15 mouse cellular contexts compared by ENCODE assay signal in the genomic region with DNA sequence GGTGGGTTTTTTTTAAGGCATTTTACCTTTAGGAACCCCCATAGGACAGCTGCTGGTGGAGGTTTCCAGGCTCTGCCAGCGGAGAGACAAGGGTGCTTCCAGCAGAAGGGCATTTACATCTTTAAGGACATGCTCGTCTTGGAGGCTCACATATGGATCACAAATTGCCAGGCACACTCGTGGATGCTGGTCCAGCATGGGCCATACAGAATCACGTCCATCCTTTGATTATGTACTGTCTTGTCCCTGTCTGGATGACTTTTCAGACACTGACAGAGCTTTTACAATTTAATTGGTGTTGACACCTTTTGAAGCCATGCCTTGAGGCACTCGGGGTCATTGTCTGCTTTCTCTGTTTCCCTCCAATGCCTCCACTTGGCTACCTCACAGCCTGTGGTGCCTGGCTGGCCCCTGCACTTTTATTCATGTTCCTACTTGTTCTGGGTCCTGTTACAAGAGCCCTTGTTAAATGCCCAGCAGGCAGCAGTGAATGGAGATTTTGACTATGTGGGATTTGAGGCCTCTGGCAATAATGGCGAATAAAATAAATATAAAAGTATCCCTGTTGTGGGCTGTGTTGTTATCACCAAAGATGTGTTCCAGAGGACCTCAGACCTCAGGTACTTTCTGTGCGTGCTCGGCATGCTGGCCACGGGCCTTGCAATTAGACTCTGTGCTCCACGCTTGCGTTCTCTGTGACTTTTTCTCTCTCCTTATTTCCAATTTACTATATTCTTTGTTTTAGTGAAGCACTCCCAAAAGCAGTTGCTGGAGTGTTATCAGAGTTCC.
"Had no signal": no experiment of that assay in that cellular context is flagged by ENCODE, and none has a peak within 500 bp of the region (broad histone marks: within the 10 kb centered on the region; RNA-seq: fewer than 3 reads in every experiment).

No protein-coding gene starts in this region.

- H3K27ac ChIP-seq: layer of hippocampus, adult 2 months; limb, embryonic 12.5 days; liver, embryonic 13.5 days; lung, embryonic 15.5 days; macrophage; neural tube, embryonic 12.5 days had no signal

- H3K36me3 ChIP-seq: limb, embryonic 12.5 days; liver, embryonic 13.5 days; lung, embryonic 15.5 days; neural tube, embryonic 12.5 days had no signal

- H3K9ac ChIP-seq: limb, embryonic 12.5 days; liver, embryonic 13.5 days; liver, postnatal 0 days; lung, embryonic 15.5 days; neural tube, embryonic 12.5 days had no signal

- H3K4me2 ChIP-seq: limb, embryonic 12.5 days; liver, embryonic 13.5 days; lung, embryonic 15.5 days; neural tube, embryonic 12.5 days had no signal

- DNase-seq: kidney, adult 18-20 months; kidney, postnatal 10 days; kidney, postnatal 4 days; liver; liver, embryonic 13.5 days; liver, postnatal 0 days; lung, postnatal 14 days; right cerebral cortex, postnatal 14 days; thymus, postnatal 4 days had no signal

- H3K9me3 ChIP-seq: limb, embryonic 12.5 days; liver, embryonic 13.5 days; lung, embryonic 15.5 days; megakaryocyte, embryonic 14.5 days; neural tube, embryonic 12.5 days had no signal

- H3K4me1 ChIP-seq: liver, embryonic 13.5 days; lung, embryonic 15.5 days; megakaryocyte, embryonic 14.5 days; neural tube, embryonic 12.5 days had no signal

- H3K27me3 ChIP-seq: limb, embryonic 12.5 days; liver, embryonic 13.5 days; lung, embryonic 15.5 days; megakaryocyte, embryonic 14.5 days; neural tube, embryonic 12.5 days had no signal

- H3K4me3 ChIP-seq: layer of hippocampus, adult 2 months; limb, embryonic 12.5 days; liver, embryonic 13.5 days; lung, embryonic 15.5 days; megakaryocyte, embryonic 14.5 days; neural tube, embryonic 12.5 days had no signal

- ATAC-seq: liver, postnatal 0 days had no signal
